Mouse (Mus musculus) embryo, embryonic 11.5 days (tissue): ENCODE data around the gene Rgs6.

Experiments
- DNase-seq: peaks from one replicate; pipeline ENCODE4 v3.0.0-alpha.2; 2012; ENCODE audit warnings: low read depth, low spot score

The Rgs6 gene

DNA sequence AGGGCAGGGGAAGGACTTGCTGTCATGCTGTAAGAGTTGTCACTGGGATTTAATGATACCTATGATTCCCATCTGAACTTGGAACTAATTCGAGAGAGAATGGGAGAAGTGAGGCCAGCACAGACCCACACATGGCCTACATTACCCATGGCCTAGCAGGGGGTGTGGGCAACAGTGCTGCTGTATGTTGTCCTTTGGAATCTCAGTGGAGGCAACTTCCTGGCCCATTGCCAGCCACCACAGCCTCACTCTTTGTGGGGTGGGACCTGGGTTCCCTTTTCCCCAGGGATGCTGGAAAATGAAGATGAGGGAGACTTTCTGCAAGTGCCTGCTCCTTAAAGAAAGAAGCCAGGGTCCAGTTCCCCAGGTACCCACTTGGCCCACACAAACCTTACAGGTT, 383.1 kb downstream of the Rgs6 start:
- DNase-seq: no peak

DNA sequence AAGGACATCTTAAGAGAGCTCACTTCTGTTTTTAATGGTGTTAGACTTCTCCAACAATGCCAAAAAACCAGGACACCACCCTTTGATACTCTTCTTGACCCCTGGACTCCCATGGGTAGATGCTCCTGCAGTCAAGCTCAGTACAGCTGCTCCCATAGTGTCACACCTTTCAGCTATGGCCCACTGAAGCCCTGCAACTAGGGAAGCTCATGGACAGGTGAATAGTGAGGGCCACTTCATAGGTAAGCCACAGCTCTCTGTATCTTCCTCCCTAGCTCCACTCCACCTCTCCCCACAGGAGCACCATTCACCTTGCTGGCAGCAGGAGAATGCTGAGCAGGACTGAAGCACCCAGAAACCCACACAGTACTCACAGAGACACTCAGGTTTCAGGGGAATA, 384.6 kb downstream of the Rgs6 start:
- no peak for DNase-seq

DNA sequence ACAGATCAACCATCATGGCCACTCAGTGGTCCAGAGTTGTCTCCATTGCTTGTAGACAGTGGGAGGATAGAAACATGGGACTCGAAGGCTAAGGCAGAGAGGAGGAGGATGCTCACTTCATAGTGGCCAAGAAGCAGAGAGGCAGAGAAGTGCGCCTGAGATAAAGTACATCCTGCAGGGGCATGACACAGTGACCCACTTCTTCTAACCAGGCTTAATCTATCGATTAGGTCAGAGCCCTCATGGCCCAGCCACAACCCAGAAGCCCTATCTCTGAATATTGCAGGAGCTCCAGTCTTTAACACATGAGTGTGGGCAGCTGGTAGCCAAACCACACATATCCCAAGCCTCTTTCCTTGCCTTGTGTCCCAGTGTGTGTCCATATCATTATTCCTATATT, 385.7 kb downstream of the Rgs6 start:
- DNase-seq: no peak

DNA sequence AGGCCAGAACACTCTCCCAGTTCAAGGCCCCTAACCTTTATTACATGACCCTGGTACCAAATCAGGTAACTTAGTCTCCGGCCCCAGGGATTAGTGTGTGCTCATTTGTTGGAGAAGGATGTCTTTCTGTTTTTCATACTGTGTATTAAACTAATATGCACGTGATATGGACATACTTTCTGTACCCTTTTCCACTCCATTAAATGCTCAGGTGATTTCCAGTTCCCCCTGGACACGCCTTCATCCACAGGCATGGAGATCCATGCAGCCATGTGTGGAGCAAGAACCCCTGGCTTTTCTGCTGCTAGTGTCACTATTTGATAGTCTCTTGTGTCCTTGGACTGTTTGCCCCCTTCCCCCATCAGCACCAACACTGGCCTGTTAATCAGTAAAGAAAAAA, 390.2 kb downstream of the Rgs6 start:
- no peak for DNase-seq

DNA sequence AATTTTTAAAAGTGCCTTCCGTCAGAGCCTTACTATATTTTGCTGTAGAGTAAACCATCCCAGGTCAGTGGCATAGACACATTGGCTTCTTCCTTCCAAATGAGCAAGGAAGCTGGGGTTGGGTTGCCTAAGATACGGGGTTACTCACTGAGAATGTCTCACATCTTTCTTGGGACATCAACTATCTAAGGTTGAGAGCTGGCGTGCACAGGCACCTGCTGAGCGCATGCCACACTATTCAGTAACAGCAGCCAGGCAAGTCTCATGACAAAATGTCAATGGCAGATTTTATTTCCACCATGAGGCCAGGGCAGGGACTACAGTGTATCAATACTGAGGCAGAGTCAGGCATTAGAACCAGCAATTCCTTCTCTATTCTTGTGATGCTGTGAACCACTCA, 394.6 kb downstream of the Rgs6 start:
- DNase-seq: no peak

DNA sequence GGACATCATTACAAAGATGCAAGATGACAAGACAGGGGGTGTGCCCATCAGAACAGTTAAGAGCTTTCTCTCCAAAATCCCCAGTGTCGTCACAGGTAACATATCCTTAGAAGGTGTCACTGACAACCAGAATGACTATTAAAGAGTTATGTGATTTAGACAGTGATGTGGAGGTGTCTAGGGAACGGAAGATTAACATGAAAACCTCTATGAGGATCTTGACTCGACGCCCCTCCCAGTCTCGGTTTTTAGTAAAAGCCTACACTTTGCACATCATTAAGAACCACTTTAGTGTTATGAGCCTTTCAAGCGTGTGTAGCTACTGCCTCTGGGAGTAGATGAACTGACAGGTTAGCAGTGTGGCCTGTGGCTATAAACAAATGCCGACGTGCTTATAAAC, 397.2 kb downstream of the Rgs6 start:
- DNase-seq: no peak

DNA sequence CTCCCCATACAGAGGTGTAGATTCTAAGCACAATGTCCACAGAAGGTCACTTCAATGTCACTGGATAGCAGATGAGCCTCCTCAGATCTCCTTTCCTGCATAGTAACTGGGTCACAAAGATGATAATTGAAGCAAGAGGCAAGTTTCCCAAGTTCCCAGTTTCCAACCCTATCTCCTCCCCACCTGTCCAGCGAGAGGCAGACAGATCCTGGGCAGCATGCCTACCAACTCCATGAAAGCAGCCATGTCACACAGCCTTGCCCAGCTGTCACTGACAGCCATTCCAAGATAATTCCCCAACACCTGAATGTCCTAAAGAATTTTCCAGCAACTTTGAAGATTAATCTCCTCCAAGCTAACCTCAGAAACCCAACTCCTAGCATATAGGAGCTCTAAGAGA, 399.6 kb downstream of the Rgs6 start:
- DNase-seq: no peak

DNA sequence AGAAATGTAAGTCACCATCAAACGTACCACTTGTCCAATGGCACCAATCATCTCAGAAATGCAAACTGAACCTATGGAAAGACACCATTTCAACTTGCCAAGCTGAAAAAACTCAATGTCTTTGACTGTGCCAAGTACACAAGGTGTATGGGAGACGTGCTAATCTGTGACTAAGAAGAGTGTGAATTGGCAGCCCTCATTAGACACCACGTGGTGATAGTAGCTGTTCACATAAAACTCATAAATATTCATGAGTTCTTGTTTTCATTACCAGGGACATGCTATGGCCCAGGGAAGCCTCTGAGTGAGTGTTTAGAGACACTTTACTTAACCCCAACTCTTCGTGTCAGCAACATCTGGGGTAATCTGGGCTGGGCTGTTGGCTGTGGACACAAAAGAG, 405.8 kb downstream of the Rgs6 start:
- no peak for DNase-seq

DNA sequence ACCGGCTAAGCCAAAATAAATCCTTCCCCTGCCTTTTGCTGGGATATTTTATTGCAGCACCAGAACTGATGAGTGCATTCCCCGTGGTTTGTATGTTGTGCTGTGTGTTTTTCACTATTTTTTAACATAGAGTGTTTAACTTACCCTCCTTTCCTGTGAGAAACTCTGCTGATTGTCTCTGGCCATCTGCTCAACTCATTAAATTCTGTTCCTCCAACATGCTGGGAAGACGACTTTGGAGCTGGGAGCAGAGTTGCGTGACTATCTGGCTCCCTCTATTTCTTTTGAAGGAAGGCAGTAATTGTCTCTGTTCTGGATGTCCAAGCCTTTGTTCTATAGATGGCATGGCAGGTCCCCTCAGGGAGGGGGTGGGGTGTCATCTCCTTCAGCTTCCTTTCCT, 408.7 kb downstream of the Rgs6 start:
- no peak for DNase-seq

DNA sequence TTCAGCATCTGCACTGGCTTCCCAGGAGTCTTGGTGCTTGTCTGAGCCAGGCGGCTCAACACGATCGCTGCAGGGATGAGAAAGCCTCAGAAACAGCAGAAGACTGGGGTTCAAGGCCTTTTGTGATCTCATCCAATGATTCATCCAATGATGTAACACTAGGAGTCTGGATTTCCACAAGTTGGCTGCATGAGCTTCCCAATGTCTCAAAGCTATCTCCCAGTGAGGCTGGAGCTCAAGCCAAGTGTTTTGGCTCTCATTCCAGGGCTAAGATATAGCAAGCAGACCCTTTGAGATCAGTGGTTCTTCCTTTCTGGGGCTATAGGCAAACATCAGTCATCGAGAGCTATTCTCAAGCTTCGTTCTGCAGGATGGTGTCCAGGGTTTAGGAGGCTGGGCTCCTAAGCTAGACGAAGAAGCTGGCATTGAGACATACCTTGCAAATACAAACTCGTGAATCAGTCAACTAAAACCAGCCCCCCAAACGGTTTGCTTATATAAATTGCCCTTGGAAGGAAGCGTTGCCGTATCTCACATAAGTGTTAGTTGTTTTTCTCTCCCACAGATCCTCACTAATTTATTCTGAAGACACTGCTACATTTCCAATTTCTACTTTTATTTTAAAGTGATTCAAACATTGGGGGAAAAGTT, 410.7 kb downstream of the Rgs6 start:
- no peak for DNase-seq

DNA sequence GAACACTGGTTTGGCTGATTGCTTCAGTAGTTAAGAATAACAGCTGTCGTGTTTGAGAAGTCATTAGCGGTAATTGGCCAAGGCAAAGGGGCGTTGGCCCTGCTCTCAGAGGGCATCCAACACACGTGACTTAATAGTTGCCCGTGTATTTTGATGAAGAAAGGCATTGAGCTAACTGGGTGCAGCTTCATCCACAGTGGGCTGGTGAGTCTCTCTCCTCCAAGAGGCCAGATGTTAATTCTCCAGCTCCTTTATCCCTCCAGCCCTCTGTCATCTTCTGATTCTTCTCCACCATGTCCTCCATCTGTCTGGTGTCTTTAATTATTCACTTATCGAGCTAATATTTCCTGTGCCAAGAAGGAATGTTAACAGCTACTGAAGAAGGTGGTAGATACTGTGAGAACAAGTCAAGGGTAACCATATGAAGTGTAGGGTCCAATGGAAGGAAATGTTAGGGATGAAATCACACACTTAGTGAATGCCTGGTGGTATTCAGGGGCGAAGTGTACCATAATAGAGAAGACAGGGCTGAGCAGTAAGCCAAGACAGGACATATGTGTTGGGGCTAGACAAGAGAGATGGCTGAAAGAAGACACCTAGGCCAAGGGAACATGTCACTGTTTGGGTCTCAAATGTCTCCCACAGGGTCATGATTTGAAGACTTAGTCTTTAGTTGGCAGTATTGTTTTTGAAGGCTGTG, 411.4 kb downstream of the Rgs6 start:
- DNase-seq: no peak

DNA sequence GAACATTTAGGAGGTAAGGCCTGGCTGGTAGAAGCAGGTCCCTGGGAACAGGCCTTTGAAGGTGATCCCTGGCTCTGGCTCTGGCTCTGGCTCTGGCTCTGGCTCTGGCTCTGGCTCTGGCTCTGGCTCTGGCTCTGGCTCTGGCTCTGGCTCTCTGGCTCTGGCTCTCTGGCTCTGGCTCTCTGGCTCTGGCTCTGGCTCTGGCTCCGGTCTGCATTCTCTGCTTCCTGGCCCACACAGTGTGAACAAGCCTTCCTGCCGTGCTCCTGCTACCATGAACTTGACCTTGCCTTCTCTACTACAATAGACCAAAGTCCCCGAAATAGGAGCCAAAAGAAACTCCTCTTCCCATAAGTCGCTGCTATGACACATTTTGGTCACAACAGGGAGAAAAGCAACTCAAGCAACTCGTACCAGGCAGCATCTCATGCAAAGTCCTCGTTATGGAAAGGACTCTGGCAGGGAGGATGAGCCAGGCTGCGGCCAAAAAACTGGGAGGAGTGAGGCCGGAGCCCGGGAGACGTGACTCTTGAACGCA, 412.0 kb downstream of the Rgs6 start:
- DNase-seq: no peak

DNA sequence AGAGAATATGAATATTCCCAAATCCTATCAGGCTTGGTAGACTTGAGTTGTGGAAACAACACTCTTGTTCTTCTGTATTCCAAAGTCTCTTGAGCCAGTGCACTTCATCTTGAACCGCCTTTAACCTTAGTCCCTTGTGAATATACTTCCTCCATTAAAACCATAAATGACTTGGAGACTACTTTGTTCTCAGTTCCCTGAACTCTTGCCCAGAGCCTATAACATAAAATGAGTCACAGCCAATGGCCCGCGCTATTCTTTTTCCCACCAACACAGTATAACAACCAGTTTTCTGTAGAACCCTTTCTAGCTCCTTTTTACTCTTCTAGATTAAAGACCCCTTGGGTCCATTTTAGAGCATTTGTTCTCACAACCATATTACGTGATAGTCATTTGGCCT, 412.9 kb downstream of the Rgs6 start:
- DNase-seq: no peak

DNA sequence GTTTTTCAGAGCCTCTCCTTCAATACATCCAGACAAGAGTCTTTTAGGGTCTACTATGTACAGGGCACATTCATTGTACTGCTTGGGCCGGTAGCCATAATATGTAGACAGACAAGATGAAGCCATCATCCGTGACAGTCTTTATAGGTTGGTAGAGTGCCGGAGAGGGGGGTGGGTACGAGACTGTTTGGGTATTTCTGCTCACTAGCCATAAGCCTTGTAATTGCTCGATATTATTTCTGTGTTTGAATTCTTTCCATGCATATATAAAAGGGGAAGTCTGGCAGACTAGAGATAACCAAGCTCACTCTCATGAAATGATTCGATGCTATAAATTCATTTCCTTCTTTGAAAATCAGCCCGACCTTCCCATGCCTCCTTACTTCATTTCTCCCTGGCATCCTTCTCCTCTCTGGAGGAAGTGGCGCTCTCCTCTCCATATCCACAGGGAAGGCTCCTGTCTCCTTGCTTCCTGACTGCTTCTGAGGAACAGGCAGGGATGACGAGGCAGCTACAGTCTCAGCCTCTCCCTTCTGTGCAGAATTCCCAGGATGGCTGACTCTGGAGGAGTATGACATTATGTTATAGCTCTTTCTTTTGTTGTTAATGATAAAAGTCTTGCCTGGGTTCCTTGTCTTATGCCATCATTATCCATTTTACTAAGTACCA, 416.1 kb downstream of the Rgs6 start:
- no peak for DNase-seq

DNA sequence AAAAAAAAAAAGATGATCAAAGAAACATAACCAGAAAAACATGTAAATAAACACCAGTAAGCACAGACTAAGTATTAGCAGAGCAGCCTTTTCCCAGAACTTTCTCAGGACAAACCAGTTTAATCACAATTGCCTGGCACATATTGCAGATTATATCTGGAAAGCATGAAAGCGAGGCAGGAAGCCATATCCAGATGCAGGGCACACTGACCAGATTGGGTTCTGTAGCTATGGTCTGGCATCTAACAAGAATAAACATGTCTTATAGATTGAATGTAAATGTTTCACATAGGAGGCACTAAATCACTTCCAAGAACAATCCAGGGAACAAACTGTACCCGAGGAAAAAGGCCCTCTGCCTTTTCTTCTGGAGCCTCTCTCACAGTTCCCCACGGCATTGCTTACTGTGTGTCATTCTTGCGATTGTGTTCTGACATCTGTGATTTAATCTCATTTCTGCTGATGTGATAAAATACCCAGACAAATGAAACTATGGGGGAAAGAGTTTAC, 423.0 kb downstream of the Rgs6 start:
- no peak for DNase-seq

DNA sequence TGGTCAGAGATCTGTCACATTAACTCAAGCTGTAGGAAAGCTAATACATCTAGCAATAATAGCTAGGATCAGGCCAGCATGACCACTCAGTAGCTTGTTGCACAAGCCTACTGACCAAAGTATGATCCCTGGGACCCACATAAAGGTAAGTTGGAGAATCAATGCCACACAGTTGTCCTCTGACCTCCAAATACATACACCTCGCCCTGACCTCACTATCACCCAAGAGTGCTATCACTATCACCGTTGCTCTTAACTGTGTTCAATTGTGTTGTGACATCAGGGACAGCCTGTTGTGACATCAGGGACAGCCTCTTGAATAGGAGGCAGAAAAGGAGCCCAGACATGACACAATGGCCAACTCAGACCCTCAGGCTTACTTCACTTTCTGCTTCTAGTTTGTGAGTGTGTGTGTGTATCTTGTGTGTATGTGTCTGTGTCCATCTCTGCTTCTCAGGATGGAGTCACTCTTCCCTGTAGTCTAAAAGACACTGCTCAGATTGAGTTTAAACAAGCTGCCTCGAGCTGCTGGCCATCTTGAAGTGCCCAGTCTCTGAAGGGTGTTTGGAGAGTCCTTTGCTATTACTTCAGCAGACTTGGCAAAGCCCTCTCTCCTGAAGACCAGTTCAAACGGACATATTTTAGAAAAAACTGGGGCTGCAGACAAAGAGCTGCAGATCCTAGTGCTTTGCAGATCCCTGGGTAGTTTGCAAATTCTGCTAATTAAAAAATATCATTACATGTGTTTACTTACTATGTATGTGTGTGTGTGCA, 426.0 kb downstream of the Rgs6 start:
- DNase-seq: no peak

DNA sequence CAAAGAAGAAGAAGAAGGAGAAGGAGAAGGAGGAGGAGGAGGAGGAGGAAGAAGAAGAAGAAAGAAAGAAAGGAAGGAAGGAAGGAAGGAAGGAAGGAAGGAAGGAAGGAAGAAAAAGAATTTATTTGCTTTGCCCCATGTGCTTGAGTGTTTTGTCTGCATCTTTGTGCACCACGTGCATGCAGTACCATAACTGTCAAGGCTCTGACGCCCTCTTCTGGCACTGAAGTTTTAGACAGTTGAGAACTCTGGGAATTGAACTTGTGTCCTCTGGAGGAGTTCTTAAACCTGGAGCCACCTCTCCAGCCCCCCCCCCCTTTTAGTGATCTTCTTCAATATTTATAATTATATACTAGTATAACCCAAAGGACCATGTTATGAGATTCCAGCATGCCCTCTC, 426.8 kb downstream of the Rgs6 start:
- no peak for DNase-seq

DNA sequence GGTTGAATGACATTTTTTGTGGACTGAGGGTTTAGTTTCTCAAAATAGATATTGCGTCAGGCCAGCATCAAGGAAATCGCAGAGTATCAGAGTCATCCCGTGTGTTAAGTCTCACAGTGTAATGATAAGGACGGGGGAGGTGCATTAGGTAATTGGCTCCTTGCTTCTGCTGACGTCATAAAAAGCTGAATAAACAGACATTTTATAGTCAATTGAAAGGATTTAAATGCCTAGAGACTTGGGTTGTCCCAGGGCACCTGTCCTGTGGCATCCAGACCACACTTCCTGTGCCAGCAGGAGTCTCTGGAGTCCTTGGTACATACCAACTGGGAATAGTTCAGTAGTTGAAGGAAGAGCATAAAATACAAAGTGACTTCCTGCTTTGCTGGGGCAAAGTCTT, 427.3 kb downstream of the Rgs6 start:
- DNase-seq: no peak

DNA sequence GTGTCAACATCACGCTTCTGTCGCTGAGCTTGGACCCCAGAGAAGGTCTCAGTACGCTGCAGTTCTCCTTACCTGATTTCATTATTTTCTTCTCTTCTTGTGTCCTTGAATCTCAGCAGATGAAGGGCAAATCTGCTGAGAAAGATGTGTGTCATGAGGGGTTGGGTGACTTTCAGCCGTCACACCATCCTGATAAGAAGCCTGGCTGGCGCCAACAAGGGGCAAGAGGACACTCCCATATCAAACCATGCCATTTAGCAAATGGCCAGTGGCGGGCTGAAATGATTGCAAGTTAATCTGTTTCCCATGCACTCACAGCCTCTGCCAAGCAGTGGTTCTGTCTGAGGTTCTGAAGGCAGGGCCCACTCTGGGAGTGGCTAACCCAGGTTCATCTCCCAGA, 428.4 kb downstream of the Rgs6 start:
- no peak for DNase-seq

DNA sequence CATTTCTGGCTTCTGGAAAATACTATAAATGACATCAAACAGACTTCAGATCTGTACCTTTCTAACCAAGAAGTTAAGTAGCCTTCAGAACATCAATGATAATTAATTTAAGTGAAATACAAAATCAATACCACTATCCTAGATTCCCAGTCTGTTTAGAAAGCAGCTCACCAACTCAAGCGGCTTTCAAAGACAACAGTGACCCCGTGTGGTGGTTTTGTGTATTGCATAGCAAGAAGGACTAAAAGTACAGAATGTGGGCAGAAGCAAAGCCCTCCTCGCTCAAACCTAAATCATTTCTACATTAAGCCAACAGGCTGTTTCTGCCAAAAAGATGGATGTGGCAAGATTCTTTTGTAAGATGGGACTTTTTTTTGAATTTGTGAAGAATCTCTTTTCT, 429.9 kb downstream of the Rgs6 start:
- DNase-seq: peak; percentile 78

DNA sequence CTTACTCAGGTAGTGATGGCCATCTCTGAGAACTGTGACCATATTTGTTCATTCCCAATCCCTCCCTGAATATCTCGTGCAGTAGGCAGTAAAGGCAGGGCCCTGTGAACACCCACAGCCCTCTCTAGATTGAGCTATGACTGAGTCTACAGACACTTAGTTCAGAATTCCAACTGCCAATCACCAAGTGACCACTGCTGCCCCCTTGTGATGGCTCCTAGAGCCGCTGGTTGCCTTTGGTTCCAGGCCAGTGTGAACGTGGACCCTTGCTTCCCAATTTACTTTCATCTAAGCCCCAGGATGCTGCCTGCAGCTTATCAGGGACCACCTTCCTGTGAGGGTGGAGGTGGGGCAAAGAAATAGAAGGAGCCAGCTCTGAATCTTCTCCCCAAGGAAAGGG, 438.9 kb downstream of the Rgs6 start:
- no peak for DNase-seq
